Mouse (Mus musculus) heart, embryonic 14.5 days (tissue): ENCODE results near the gene Arpc3. TPM values are rescaled to one million over a fixed set of nuclear protein-coding genes. Genes with fewer than 3 reads are reported as not detected.

Experiments
- ATAC-seq: fragments of 200-750 bp; cut with Nextera tagmentation; 2 replicates; pipeline ENCODE4 v1.8.0; 2017; ENCODE audit warnings: low read depth, moderate TSS enrichment; ENCODE audit not compliant: insufficient number of reproducible peaks, insufficient read depth, low FRiP score
- H3K27ac ChIP-seq, 2 experiments: fragments of 200-500 bp in 1 of 2; fragments of 300-500 bp in 1 of 2; sonication (generic) in 1 of 2; replicated peaks in 1 of 2; 2 replicates each; pipeline ENCODE4 v1.5.1; 2012 to 2014; ENCODE audit warnings: low read depth in 2 of 2, low read length in 2 of 2, control low read depth in 1 of 2, mild to moderate bottlenecking in 1 of 2, mixed read lengths in 1 of 2; ENCODE audit not compliant: control insufficient read depth in 1 of 2, insufficient read depth in 1 of 2
- H3K27me3 ChIP-seq: fragments of 300-500 bp; sonication (generic); 2 replicates; pipeline ENCODE4 v1.6.1; 2014; ENCODE audit warnings: mild to moderate bottlenecking, low read length, control low read depth; ENCODE audit not compliant: control insufficient read depth, insufficient read depth
- H3K36me3 ChIP-seq: fragments of 300-500 bp; sonication (generic); 2 replicates; pipeline ENCODE4 v1.6.1; 2014; ENCODE audit warnings: mild to moderate bottlenecking, control low read depth, low read length, mixed read lengths; ENCODE audit not compliant: control insufficient read depth, insufficient read depth
- H3K4me1 ChIP-seq, 2 experiments: fragments of 200-500 bp in 1 of 2; fragments of 300-500 bp in 1 of 2; sonication (generic) in 1 of 2; 2 replicates each; pipeline ENCODE4 v1.6.1; 2012 to 2014; ENCODE audit warnings: low read length in 2 of 2, control low read depth in 1 of 2, mixed read lengths in 1 of 2; ENCODE audit not compliant: control insufficient read depth in 2 of 2, insufficient read depth in 2 of 2
- H3K4me2 ChIP-seq: fragments of 300-500 bp; sonication (generic); 2 replicates; pipeline ENCODE4 v1.6.1; 2014; ENCODE audit warnings: mild to moderate bottlenecking, low read length
- H3K4me3 ChIP-seq, 2 experiments: fragments of 200-500 bp in 1 of 2; fragments of 300-500 bp in 1 of 2; sonication (generic) in 1 of 2; 2 replicates each; pipeline ENCODE4 v1.5.1; 2012 to 2014; ENCODE audit warnings: low read length in 2 of 2, mild to moderate bottlenecking in 2 of 2, control low read depth in 1 of 2, low read depth in 1 of 2, moderate library complexity in 1 of 2; ENCODE audit not compliant: control insufficient read depth in 1 of 2, insufficient read depth in 1 of 2
- H3K9ac ChIP-seq: fragments of 300-500 bp; sonication (generic); 2 replicates; pipeline ENCODE4 v1.6.1; 2014; ENCODE audit warnings: mild to moderate bottlenecking, low read length
- H3K9me3 ChIP-seq: fragments of 300-500 bp; sonication (generic); 2 replicates; pipeline ENCODE4 v1.6.1; 2016; ENCODE audit warnings: low read length, control low read depth; ENCODE audit not compliant: control insufficient read depth
- WGBS: fragments of 180-500 bp; shearing (Covaris S2); extraction: QIAGEN DNeasy Blood & Tissue Kit; methylation state at CpG from one replicate; pipeline ENCODE4 v1.1.7; 2014; 5-methylcytosine and 5-hydroxymethylcytosine counted together
- polyA plus RNA-seq: library from polyadenylated mRNA; unstranded; fragments of >200 nt; fragmentation: Nextera tagmentation; extraction: Ambion mirVana; gene quantifications from 2 replicates; pipeline ENCODE4 v1.2.1, GENCODE M21; 2014

The Arpc3 gene
- polyA plus RNA-seq, 1 experiment from 2014 or later, result 46.4 TPM

GRCm38 (mm10) chr5:122461431-122461830, 69.8 kb downstream of the Arpc3 start:
- ATAC-seq, result no peak
- 80% methylated on average over 9 of the region's 9 CpGs for WGBS

More at GRCm38 (mm10) chr5:122461431-122461830, 69.8 kb downstream of the Arpc3 start:
- Histone ChIP-seq H3K36me3 (peaks cover 100% of the 10 kb centered on the region), H3K27ac (no peak overlapping the region), H3K27me3 (no peaks in the 10 kb centered on the region), H3K4me3 (no peak overlapping the region), H3K9me3 (no peaks in the 10 kb centered on the region), H3K4me2 (no peak overlapping the region), H3K9ac (no peak overlapping the region), H3K4me1 (no peaks in the 10 kb centered on the region)

Other genes starting within 250 kb of the Arpc3 start
- gene Ppp1cc, start 233.6 kb upstream of the Arpc3 start, polyA plus RNA-seq, result 229 and 248 TPM in 2 replicates
- gene Hvcn1, start 185.1 kb upstream of the Arpc3 start, polyA plus RNA-seq, result 1.2 and 1.6 TPM in 2 replicates
- 3.4 and 3.7 TPM in 2 replicates for gene Tctn1, start 127.4 kb upstream of the Arpc3 start, polyA plus RNA-seq
- gene Pptc7, start 107.5 kb upstream of the Arpc3 start, polyA plus RNA-seq, result 13.0 and 16.3 TPM in 2 replicates
- 6.4 and 6.7 TPM in 2 replicates for gene Rad9b, start 37.6 kb upstream of the Arpc3 start, polyA plus RNA-seq
- 220 and 249 TPM in 2 replicates for gene Vps29, start 37.5 kb upstream of the Arpc3 start, polyA plus RNA-seq
- gene Gpn3, start 20.0 kb upstream of the Arpc3 start, polyA plus RNA-seq, result 52.3 and 59.5 TPM in 2 replicates
- 55.0 and 64.5 TPM in 2 replicates for gene Fam216a, start 19.5 kb upstream of the Arpc3 start, polyA plus RNA-seq
- 19.8 and 22.3 TPM in 2 replicates for gene Anapc7, start 29.8 kb downstream of the Arpc3 start, polyA plus RNA-seq
- gene Atp2a2, start 110.3 kb downstream of the Arpc3 start, polyA plus RNA-seq, result 472 and 483 TPM in 2 replicates
- gene Ift81, start 222.6 kb downstream of the Arpc3 start, polyA plus RNA-seq, result 32.2 and 41.2 TPM in 2 replicates